Mouse (Mus musculus): ENCODE data around the gene Smg6.

The Smg6 gene

DNA sequence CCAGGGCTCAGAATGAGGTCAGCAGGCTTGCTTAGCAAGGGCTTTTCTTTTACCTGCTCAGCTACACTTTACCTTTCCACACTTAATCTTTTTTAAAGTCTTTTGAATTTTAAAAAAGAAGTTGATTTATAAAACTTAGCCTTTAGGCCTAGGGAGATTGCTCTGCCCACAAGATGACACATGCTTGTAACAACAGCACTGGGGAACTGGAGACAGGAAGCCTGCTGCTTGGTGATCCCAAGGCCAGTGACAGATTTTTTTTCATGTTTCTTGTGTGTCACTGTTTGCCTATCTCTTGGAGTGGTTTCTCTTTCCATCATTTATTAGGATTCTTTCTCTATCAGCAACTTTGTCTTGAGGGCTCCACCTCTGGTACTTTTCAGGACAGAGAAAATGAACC, 183.3 kb downstream of the Smg6 start:
- no peak for DNase-seq (ENCODE audit: low read depth, low spot score)

- DNase-seq (ENCODE audit: low read depth, low spot score) = no peak
Observed at GRCm38 (mm10) chr11:75116379-75116778, 190.8 kb downstream of the Smg6 start.

- no peak for DNase-seq (ENCODE audit: low read depth, low spot score)
Observed at GRCm38 (mm10) chr11:75118141-75118540, 192.5 kb downstream of the Smg6 start.

DNA sequence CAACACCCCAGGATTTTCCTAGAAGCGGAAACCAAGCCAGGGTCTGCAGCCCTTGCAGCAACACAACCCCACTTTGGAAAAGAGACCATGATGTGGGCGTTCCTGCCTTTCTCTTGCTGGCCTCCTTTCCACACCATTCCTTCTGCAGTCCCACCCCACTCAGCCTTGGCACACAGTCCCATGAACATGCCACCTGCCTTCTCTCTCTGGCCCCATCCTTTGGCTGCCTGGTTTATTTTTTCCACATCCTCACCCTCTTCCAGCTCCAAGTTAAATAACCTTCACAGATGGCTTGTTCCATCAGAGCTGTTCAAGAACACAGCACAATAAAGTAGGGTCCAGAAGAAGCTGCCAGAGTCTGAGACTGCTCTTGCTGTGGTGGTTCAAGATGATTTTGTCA, 193.7 kb downstream of the Smg6 start:
- no peak for DNase-seq (ENCODE audit: low read depth, low spot score)

GRCm38 (mm10) chr11:75119841-75120240, 194.2 kb downstream of the Smg6 start:
- no peak for DNase-seq (ENCODE audit: low read depth, low spot score)

- no peak for DNase-seq (ENCODE audit: low read depth, low spot score)
Observed at GRCm38 (mm10) chr11:75121348-75121747, 195.7 kb downstream of the Smg6 start.

DNA sequence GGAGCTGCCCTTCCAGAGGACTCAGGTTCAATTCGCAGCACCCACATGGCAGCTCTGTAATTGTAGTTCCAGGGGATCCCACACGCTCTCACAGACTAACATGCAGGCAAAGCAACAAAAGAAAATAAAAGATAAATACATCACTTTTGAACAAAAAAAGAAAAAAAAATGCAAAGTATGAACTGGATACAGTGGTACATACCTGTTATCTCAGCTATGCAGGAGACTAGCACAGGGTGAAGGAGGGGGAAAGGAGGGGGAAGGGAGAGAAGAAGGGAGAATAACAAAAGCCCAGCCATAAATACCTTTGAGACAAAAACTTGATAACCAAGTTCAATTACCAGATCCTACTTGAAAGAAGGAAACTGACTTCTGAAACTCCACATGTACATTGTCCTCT, 198.8 kb downstream of the Smg6 start:
- no peak for DNase-seq (ENCODE audit: low read depth, low spot score)

DNA sequence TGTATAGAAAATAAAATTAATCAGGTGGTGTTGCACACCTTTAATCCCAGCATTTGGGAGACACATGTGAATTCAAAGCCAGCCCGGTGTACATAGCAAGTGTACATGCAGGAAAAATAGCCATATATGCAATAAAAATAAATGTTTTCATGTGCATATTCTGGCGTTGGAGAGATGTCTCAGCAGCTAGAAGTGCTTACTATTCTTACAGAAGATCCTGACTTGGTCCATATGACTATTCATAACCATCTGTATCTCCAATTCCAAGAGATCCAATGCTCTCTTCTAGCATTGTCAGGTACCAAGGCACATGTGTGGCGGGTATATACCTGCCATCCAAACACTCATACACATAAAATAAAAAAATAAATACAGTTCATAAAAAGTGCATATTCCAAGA, 200.8 kb downstream of the Smg6 start:
- no peak for DNase-seq (ENCODE audit: low read depth, low spot score)

DNA sequence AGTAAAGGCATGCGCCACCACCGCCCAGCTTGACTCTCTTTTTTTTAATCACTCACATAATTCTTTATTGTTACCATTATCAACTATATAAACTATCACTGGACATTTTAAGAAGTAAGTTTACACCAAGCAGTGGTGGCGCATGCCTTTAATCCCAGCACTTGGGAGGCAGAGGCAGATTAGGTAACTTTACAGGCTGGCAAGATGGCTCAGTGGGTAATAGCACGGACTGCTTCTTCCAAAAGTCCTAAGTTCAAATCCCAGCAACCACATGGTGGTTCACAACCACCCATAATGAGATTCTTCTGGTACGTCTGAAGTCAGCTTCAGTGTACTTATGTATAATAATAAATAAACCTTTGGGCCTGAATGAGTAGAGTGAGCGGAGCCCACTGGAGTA, 203.9 kb downstream of the Smg6 start:
- DNase-seq (ENCODE audit: low read depth, low spot score) = no peak

GRCm38 (mm10) chr11:75131300-75131699, 205.7 kb downstream of the Smg6 start:
- DNase-seq (ENCODE audit: low read depth, low spot score) = no peak

- DNase-seq (ENCODE audit: low read depth, low spot score) = no peak
Observed at GRCm38 (mm10) chr11:75132278-75132677, 206.7 kb downstream of the Smg6 start.

DNA sequence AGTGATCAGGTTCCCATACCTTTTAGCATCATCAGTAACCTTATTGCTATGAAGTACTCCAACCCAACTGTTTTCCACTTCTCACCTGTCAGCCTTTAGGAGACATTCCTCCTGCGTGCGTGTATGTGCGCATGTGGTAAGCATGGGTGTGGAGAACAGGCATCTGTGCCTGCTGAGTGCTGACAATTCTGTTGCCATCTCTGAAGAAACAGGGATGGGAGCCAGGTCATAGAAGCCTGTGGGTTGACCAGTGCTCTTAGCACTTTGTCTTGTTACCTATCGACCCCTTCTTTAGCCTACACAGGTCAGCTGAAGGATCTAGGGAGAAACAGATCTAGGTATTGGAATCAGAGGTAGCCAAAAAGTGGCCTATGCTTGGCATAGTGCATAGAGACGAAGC, 207.8 kb downstream of the Smg6 start:
- no peak for DNase-seq (ENCODE audit: low read depth, low spot score)

GRCm38 (mm10) chr11:75133951-75134350, 208.3 kb downstream of the Smg6 start:
- DNase-seq (ENCODE audit: low read depth, low spot score) = no peak

- DNase-seq (ENCODE audit: low read depth, low spot score) = no peak
Observed at GRCm38 (mm10) chr11:75134485-75135068, 209.0 kb downstream of the Smg6 start.

DNA sequence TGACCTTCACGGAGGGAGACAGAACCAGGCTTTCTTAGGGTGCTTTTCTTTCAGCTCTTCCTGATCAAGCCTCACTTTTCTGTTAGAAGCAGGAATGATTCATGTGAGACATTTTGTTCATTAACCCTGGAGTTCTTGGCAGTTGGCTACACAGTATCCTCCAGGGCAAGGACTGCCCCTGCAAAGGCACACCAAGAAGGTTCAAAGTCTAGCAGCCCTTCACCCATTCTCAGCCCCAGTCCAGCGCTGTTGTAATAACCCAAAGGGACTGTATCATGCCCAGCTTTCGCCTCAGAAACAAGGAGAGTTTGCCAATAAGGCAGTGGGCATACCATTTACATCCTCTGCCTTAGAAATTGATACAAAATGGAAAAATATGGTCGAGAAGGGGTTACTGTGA, 209.7 kb downstream of the Smg6 start:
- DNase-seq (ENCODE audit: low read depth, low spot score) = no peak

DNA sequence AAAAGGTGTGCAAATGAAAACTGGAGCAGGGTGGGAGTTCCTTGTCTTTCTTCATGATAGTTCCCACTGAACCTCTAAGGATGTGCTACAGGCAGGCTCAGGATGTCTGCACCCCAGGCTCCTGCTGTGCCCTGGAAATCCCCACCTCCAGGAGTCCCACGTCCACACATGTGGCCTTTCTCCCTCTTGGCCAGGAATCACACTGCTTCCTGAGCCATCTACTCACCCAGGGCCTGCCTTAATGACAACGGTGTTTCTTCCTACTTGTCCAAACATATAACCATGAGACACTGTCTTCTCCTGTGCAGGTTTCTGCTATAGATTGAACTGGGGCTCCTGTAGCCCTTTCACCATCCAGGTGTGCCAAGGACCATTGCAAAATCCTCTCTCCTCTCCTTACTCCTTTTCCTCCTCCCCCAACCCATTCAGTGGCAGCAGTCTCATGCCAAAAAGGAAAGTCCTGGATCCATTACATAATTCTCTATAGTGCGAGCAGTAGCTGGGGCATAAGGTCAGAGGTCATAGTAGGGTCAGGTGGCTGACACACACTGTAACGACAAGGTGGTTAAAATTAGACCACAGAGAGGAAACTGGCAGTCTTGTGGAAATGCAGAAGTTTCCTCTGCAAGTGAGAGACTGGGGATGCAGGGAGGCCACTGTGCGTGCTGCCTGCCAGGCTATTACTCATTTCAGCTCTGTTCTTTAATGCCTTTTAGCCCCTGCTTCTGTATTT, 211.2 kb downstream of the Smg6 start:
- no peak for DNase-seq (ENCODE audit: low read depth, low spot score)

- DNase-seq (ENCODE audit: low read depth, low spot score) = no peak
Observed at GRCm38 (mm10) chr11:75139122-75139963, 213.7 kb downstream of the Smg6 start.

GRCm38 (mm10) chr11:75140431-75140830, 214.8 kb downstream of the Smg6 start:
- DNase-seq (ENCODE audit: low read depth, low spot score) = no peak

GRCm38 (mm10) chr11:75141038-75141437, 215.4 kb downstream of the Smg6 start:
- no peak for DNase-seq (ENCODE audit: low read depth, low spot score)

GRCm38 (mm10) chr11:75141913-75142312, 216.3 kb downstream of the Smg6 start:
- no peak for DNase-seq (ENCODE audit: low read depth, low spot score)

DNA sequence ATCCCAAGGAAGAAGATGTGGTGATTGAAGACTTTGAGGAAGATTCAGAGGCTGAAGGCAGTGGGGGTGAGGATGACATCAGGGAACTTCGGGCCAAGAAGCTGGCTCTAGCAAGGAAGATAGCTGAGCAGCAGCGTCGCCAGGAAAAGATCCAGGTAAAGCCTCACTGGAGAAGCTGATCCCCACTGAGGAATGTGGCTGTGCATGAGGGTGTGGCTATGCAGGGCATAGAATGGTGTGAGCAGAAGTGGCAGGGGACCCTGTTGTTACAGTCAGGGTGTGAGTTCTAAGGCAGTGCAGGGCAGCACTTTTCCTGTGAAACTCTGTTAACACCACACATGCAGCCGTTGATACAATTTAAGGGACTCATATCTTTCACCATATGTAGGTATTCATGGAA, 217.1 kb downstream of the Smg6 start:
- no peak for DNase-seq (ENCODE audit: low read depth, low spot score)

- DNase-seq (ENCODE audit: low read depth, low spot score) = no peak
Observed at GRCm38 (mm10) chr11:75145841-75146240, 220.2 kb downstream of the Smg6 start.
